Mouse (Mus musculus): ENCODE data around the gene Sema4c. TPM values are rescaled to one million over a fixed set of nuclear protein-coding genes. Genes with fewer than 3 reads are reported as not detected.

The Sema4c gene
- total RNA-seq, 1 experiment = 10.0 TPM

GRCm38 (mm10) chr1:36582211-36582610 is 24.1 kb upstream of the Sema4c start:
- Histone ChIP-seq H3K4me1 (ENCODE audit: control insufficient read depth in 2 of 2, insufficient read depth in 2 of 2, low read length in 2 of 2, poor library complexity in 1 of 2) (peaks cover 4 to 21% of the 10 kb centered on the region in 2 experiments; a peak in 3 of 4 replicates), H3K27ac (ENCODE audit: insufficient read depth, low read depth, low read length, poor library complexity, severe bottlenecking) (no peak overlapping the region), H3K36me3 (ENCODE audit: control insufficient read depth, insufficient read depth, low read length, poor library complexity, severe bottlenecking) (no peaks in the 10 kb centered on the region), H3K9me3 (ENCODE audit: control insufficient read depth, insufficient read depth, low read depth, low read length) (no peaks in the 10 kb centered on the region), H3K9ac (ENCODE audit: insufficient read depth, low read depth, low read length, poor library complexity, severe bottlenecking) (no peak overlapping the region), H3K4me3 (ENCODE audit: insufficient read depth in 1 of 2, low read depth in 1 of 2, low read length in 2 of 2, poor library complexity in 1 of 2, severe bottlenecking in 1 of 2) (no peak overlapping the region)
- no peak for DNase-seq (ENCODE audit: low read depth, low spot score)
- TF ChIP-seq ZNF384 (IDR thresholded peaks at IDR 0.05; ENCODE audit: low read depth, low read length) = no peak
- no peak for TF ChIP-seq MAFK (IDR thresholded peaks at IDR 0.05; ENCODE audit: insufficient read depth, low read depth, low read length)
- TF ChIP-seq CHD2 (IDR thresholded peaks at IDR 0.05; ENCODE audit: low read depth, low read length) = no peak
- TF ChIP-seq ZC3H11A (IDR thresholded peaks at IDR 0.05; ENCODE audit: borderline replicate concordance, low read depth, low read length) = no peak
- TF ChIP-seq HCFC1 (IDR thresholded peaks at IDR 0.05; ENCODE audit: borderline replicate concordance, insufficient read depth, low read length) = no peak
- in situ Hi-C loops (cut with MboI; ENCODE audit: low sequenced_read_pairs in 2 of 2, unreplicated experiment in 2 of 2) = no loop called here

DNA sequence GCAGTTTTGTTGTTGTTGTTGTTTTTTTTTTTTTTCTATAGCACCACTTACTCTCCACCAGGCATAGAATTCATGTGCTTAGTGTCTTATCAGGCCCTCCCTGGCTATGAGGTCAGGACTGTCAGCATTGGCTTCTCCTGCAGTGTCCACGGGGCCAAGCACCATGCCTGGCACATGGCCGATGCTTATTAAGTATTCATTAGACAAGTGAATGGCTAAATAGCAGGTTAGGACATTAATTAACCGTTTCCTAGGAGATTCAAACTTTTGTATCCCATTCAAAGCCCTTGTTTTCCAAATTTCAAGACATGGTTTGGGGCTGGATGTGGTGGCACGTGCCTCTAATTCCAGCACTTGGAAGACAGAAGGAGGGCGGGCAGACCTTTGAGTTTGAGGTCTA is 23.1 kb upstream of the Sema4c start:
- no peaks in the 10 kb centered on the region for H3K9me3 ChIP-seq (ENCODE audit: control insufficient read depth, insufficient read depth, low read depth, low read length)
- no peak overlapping the region; the same call in 1 of the 2 replicates for H3K27ac ChIP-seq (ENCODE audit: insufficient read depth, low read depth, low read length, poor library complexity, severe bottlenecking)
- H3K36me3 ChIP-seq (ENCODE audit: control insufficient read depth, insufficient read depth, low read length, poor library complexity, severe bottlenecking) = no peaks in the 10 kb centered on the region
- no peak overlapping the region for H3K9ac ChIP-seq (ENCODE audit: insufficient read depth, low read depth, low read length, poor library complexity, severe bottlenecking)
- TF ChIP-seq ZC3H11A (IDR thresholded peaks at IDR 0.05; ENCODE audit: borderline replicate concordance, low read depth, low read length) (no peak), CHD2 (IDR thresholded peaks at IDR 0.05; ENCODE audit: low read depth, low read length) (no peak), MAFK (IDR thresholded peaks at IDR 0.05; ENCODE audit: insufficient read depth, low read depth, low read length) (no peak), HCFC1 (IDR thresholded peaks at IDR 0.05; ENCODE audit: borderline replicate concordance, insufficient read depth, low read length) (no peak), ZNF384 (IDR thresholded peaks at IDR 0.05; ENCODE audit: low read depth, low read length) (no peak)
- peaks cover 4 to 30% of the 10 kb centered on the region in 2 experiments; a peak in 3 of 4 replicates for H3K4me1 ChIP-seq (ENCODE audit: control insufficient read depth in 2 of 2, insufficient read depth in 2 of 2, low read length in 2 of 2, poor library complexity in 1 of 2)
- in situ Hi-C loops (cut with MboI; ENCODE audit: low sequenced_read_pairs in 2 of 2, unreplicated experiment in 2 of 2) = no loop called here
- DNase-seq (ENCODE audit: low read depth, low spot score) = no peak
- no peak overlapping the region for H3K4me3 ChIP-seq (ENCODE audit: insufficient read depth in 1 of 2, low read depth in 1 of 2, low read length in 2 of 2, poor library complexity in 1 of 2, severe bottlenecking in 1 of 2)

DNA sequence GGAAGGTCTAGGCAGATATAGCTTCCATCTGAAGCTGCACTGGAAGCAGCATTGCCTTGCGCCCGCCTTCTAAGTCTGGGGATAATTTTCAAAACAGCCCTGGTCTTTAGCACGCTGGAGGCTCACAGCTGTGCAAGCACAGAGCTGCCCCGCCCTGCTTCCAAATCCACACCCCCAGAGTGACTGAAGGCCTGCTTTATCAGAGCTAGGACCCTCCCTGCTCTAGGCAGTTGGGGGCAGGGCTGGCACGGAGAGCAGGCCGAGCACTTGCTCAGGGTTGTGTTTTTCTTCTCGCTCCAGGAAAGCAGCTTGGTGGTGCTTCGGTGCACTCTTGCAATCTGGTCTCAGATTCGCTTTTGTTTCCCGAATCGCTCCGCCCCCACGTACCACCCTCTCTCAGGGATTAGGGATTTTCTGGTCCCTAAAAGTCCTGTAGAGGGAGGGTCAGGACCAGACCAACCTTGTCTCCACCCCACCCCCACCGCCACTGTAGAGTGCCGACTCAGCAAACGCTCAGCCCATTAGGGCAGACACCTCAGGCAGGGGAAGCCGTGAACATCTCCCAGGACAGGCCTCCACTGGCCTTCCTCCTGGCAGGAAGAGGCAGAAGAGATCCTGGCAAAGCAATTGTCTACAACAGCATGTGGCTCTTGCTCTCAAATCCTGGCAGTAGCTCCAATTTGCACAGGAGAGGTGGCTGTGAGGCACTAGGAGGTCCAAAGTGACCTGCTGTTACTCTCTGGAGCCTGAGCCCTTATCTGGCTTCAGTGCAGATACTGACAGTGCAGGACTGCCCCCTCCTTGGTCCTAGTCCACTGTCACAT is 22.4 kb upstream of the Sema4c start:
- in situ Hi-C loops (cut with MboI; ENCODE audit: low sequenced_read_pairs in 2 of 2, unreplicated experiment in 2 of 2) = no loop called here
- Histone ChIP-seq H3K4me1 (ENCODE audit: control insufficient read depth in 2 of 2, insufficient read depth in 2 of 2, low read length in 2 of 2, poor library complexity in 1 of 2) (peaks cover 6 to 36% of the 10 kb centered on the region in 2 experiments), H3K4me3 (ENCODE audit: insufficient read depth in 1 of 2, low read depth in 1 of 2, low read length in 2 of 2, poor library complexity in 1 of 2, severe bottlenecking in 1 of 2) (peak overlapping the region in 1 of 2 experiments; percentile 45; a peak in 2 of 4 replicates), H3K9me3 (ENCODE audit: control insufficient read depth, insufficient read depth, low read depth, low read length) (no peaks in the 10 kb centered on the region), H3K9ac (ENCODE audit: insufficient read depth, low read depth, low read length, poor library complexity, severe bottlenecking) (no peak overlapping the region), H3K27ac (ENCODE audit: insufficient read depth, low read depth, low read length, poor library complexity, severe bottlenecking) (peak overlapping the region; percentile 7; the same call in 1 of the 2 replicates), H3K36me3 (ENCODE audit: control insufficient read depth, insufficient read depth, low read length, poor library complexity, severe bottlenecking) (no peaks in the 10 kb centered on the region)
- TF ChIP-seq ZNF384 (IDR thresholded peaks at IDR 0.05; ENCODE audit: low read depth, low read length) (no peak), ZC3H11A (IDR thresholded peaks at IDR 0.05; ENCODE audit: borderline replicate concordance, low read depth, low read length) (no peak), CHD2 (IDR thresholded peaks at IDR 0.05; ENCODE audit: low read depth, low read length) (peak; percentile 17; the same call in 1 of the 2 replicates), MAFK (IDR thresholded peaks at IDR 0.05; ENCODE audit: insufficient read depth, low read depth, low read length) (peak; percentile 98), HCFC1 (IDR thresholded peaks at IDR 0.05; ENCODE audit: borderline replicate concordance, insufficient read depth, low read length) (no peak)
- DNase-seq (ENCODE audit: low read depth, low spot score) = peak; percentile 67

DNA sequence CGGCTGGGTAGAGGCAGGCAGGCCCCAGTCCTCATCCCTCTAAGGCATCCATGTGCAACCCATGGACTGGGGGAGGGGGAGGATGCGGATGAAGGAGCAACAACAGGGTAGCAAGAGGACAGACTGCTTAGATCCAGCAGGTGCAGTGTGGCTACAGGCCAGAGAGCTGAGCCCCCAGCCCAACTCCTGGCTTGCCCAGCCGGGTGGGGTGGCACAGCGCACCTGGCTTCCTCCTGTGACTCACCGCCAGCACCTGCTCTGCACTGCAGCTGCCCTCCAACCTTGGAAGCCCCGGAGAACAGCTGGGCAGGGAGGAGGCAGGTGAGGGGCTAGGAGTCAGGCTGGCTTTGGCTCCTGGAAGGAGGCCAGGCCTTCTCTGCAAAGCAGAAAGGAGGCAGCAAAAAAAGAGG is 21.8 kb upstream of the Sema4c start:
- in situ Hi-C loops (cut with MboI; ENCODE audit: low sequenced_read_pairs in 2 of 2, unreplicated experiment in 2 of 2) = no loop called here
- H3K9ac ChIP-seq (ENCODE audit: insufficient read depth, low read depth, low read length, poor library complexity, severe bottlenecking) = no peak overlapping the region
- peak overlapping the region; percentile 0; the same call in 1 of the 2 replicates for H3K27ac ChIP-seq (ENCODE audit: insufficient read depth, low read depth, low read length, poor library complexity, severe bottlenecking)
- H3K4me1 ChIP-seq (ENCODE audit: control insufficient read depth in 2 of 2, insufficient read depth in 2 of 2, low read length in 2 of 2, poor library complexity in 1 of 2) = peaks cover 10 to 40% of the 10 kb centered on the region in 2 experiments
- no peak for DNase-seq (ENCODE audit: low read depth, low spot score)
- H3K4me3 ChIP-seq (ENCODE audit: insufficient read depth in 1 of 2, low read depth in 1 of 2, low read length in 2 of 2, poor library complexity in 1 of 2, severe bottlenecking in 1 of 2) = peak overlapping the region in 1 of 2 experiments; percentile 45; a peak in 1 of 4 replicates
- TF ChIP-seq ZC3H11A (IDR thresholded peaks at IDR 0.05; ENCODE audit: borderline replicate concordance, low read depth, low read length) (no peak), ZNF384 (IDR thresholded peaks at IDR 0.05; ENCODE audit: low read depth, low read length) (no peak), HCFC1 (IDR thresholded peaks at IDR 0.05; ENCODE audit: borderline replicate concordance, insufficient read depth, low read length) (no peak), CHD2 (IDR thresholded peaks at IDR 0.05; ENCODE audit: low read depth, low read length) (no peak), MAFK (IDR thresholded peaks at IDR 0.05; ENCODE audit: insufficient read depth, low read depth, low read length) (no peak)
- no peaks in the 10 kb centered on the region for H3K36me3 ChIP-seq (ENCODE audit: control insufficient read depth, insufficient read depth, low read length, poor library complexity, severe bottlenecking)
- H3K9me3 ChIP-seq (ENCODE audit: control insufficient read depth, insufficient read depth, low read depth, low read length) = no peaks in the 10 kb centered on the region
